Mouse (Mus musculus) left cerebral cortex, adult 8-10 months (tissue): Measurements from ENCODE around the gene Phc3. TPM values are rescaled to one million over a fixed set of nuclear protein-coding genes. Genes with fewer than 3 reads are reported as not detected.

Source experiments
- DNase-seq, 2 experiments: peaks; one replicate each; pipeline ENCODE4 v3.0.0; 2022; ENCODE audit warnings: low spot score in 2 of 2
- total RNA-seq, 4 experiments: library from RNA; stranded (reverse); gene quantifications; 2 replicates each; pipeline ENCODE4 v1.2.4; 2022

Gene Phc3
- total RNA-seq, 4 experiments from 2014 or later, result 37.9 to 41.5 (median 40.4) TPM

GRCm38 (mm10) chr3:30981616-30982380 lies 12.6 kb upstream of the Phc3 start:
- DNase-seq, result no peak

GRCm38 (mm10) chr3:30976991-30977603 lies 7.9 kb upstream of the Phc3 start:
- DNase-seq, result no peak

- no peak for DNase-seq
Measured at GRCm38 (mm10) chr3:30975102-30975754, 6.0 kb upstream of the Phc3 start.

- peak; percentile 27 to 37 for DNase-seq
Measured at GRCm38 (mm10) chr3:30968531-30969092, 603 bp downstream of the Phc3 start.

GRCm38 (mm10) chr3:30965644-30966043 lies 3.6 kb downstream of the Phc3 start:
- DNase-seq, result no peak

- DNase-seq, result no peak
Measured at GRCm38 (mm10) chr3:30964216-30964615, 5.0 kb downstream of the Phc3 start.

GRCm38 (mm10) chr3:30963100-30963499 lies 6.1 kb downstream of the Phc3 start:
- DNase-seq, result no peak

- no peak for DNase-seq
Measured at GRCm38 (mm10) chr3:30959868-30960831, 9.1 kb downstream of the Phc3 start.

- no peak for DNase-seq
Measured at GRCm38 (mm10) chr3:30958709-30959108, 10.5 kb downstream of the Phc3 start.

- no peak for DNase-seq
Measured at GRCm38 (mm10) chr3:30956327-30956726, 12.9 kb downstream of the Phc3 start.

GRCm38 (mm10) chr3:30952273-30953070 lies 16.7 kb downstream of the Phc3 start:
- no peak for DNase-seq

GRCm38 (mm10) chr3:30951652-30952051 lies 17.6 kb downstream of the Phc3 start:
- DNase-seq, result peak in 1 of 2 experiments; percentile 40

GRCm38 (mm10) chr3:30934384-30934783 lies 34.8 kb downstream of the Phc3 start:
- no peak for DNase-seq

- DNase-seq, result no peak
Measured at GRCm38 (mm10) chr3:30929828-30930227, 39.4 kb downstream of the Phc3 start.

GRCm38 (mm10) chr3:30927664-30928063 lies 41.6 kb downstream of the Phc3 start:
- DNase-seq, result no peak

- no peak for DNase-seq
Measured at GRCm38 (mm10) chr3:30917160-30917559, 52.1 kb downstream of the Phc3 start.

- no peak for DNase-seq
Measured at GRCm38 (mm10) chr3:30904658-30905057, 64.6 kb downstream of the Phc3 start.

GRCm38 (mm10) chr3:30899407-30899806 lies 69.8 kb downstream of the Phc3 start:
- no peak for DNase-seq

- no peak for DNase-seq
Measured at GRCm38 (mm10) chr3:30896721-30897120, 72.5 kb downstream of the Phc3 start.

- DNase-seq, result no peak
Measured at GRCm38 (mm10) chr3:30889014-30889413, 80.2 kb downstream of the Phc3 start.
